Mouse (Mus musculus) liver, embryonic 11.5 days (tissue): ENCODE data around the gene Ptprn2. TPM values are rescaled to one million over a fixed set of nuclear protein-coding genes. Genes with fewer than 3 reads are reported as not detected.
A peak's percentile ranks its signal among the peaks of the same experiment; 100 is the strongest.

Experiments used
- ATAC-seq: fragments of 200-750 bp; cut with Nextera tagmentation; replicated peaks from 2 replicates; pipeline ENCODE4 v1.8.0; 2017; ENCODE audit warnings: moderate number of reproducible peaks, mild to moderate bottlenecking, moderate TSS enrichment, moderate library complexity; ENCODE audit not compliant: low FRiP score
- DNase-seq: peaks from one replicate; pipeline ENCODE4 v3.0.0-alpha.2; 2017; ENCODE audit warnings: low spot score
- H3K27ac ChIP-seq: fragments of 300-500 bp; sonication (generic); 2 replicates; pipeline ENCODE4 v1.5.1; 2014; ENCODE audit warnings: mild to moderate bottlenecking, low read depth, low read length, control low read depth
- H3K27me3 ChIP-seq: fragments of 300-500 bp; sonication (generic); replicated peaks from 2 replicates; pipeline ENCODE4 v1.6.1; 2014; ENCODE audit warnings: low read length, mixed read lengths; ENCODE audit not compliant: control insufficient read depth, insufficient read depth
- H3K36me3 ChIP-seq: fragments of 300-500 bp; sonication (generic); 2 replicates; pipeline ENCODE4 v1.6.1; 2014; ENCODE audit warnings: mild to moderate bottlenecking, low read length, moderate library complexity, mixed read lengths; ENCODE audit not compliant: control insufficient read depth, insufficient read depth
- H3K4me1 ChIP-seq: fragments of 300-500 bp; sonication (generic); replicated peaks from 2 replicates; pipeline ENCODE4 v1.6.1; 2014; ENCODE audit warnings: low read length, mixed read lengths; ENCODE audit not compliant: control insufficient read depth, insufficient read depth
- H3K4me2 ChIP-seq: fragments of 300-500 bp; sonication (generic); 2 replicates; pipeline ENCODE4 v1.6.1; 2014; ENCODE audit warnings: mild to moderate bottlenecking, control low read depth, moderate library complexity
- H3K4me3 ChIP-seq: fragments of 300-500 bp; sonication (generic); 2 replicates; pipeline ENCODE4 v1.5.1; 2014; ENCODE audit warnings: low read depth, low read length, control low read depth
- H3K9ac ChIP-seq: fragments of 300-500 bp; sonication (generic); 2 replicates; pipeline ENCODE4 v1.6.1; 2014; ENCODE audit warnings: low read depth, low read length, control low read depth
- H3K9me3 ChIP-seq: fragments of 300-500 bp; sonication (generic); 2 replicates; pipeline ENCODE4 v1.6.1; 2016; ENCODE audit warnings: low read length, inconsistent platforms, mixed read lengths; ENCODE audit not compliant: control insufficient read depth
- WGBS: fragments of 180-500 bp; shearing (Covaris S2); extraction: QIAGEN DNeasy Blood & Tissue Kit; methylation state at CpG from one replicate; pipeline ENCODE4 v1.1.7; 2014; 5-methylcytosine and 5-hydroxymethylcytosine counted together
- polyA plus RNA-seq: library from polyadenylated mRNA; unstranded; fragments of >200 nt; fragmentation: Nextera tagmentation; extraction: Ambion mirVana; gene quantifications from 2 replicates; pipeline ENCODE4 v1.2.1, GENCODE M21; 2014

The Ptprn2 gene
- polyA plus RNA-seq, 1 experiment from 2014 or later, result 0.11 TPM

GRCm38 (mm10) chr12:117058184-117058958 is 572.9 kb downstream of the Ptprn2 start:
- no peaks in the 10 kb centered on the region for H3K4me1 ChIP-seq
- H3K27ac ChIP-seq, result no peak overlapping the region
- no peaks in the 10 kb centered on the region for H3K27me3 ChIP-seq
- no peak for DNase-seq
- 68% methylated on average over 6 of the region's 6 CpGs for WGBS
- H3K9ac ChIP-seq, result no peak overlapping the region
- ATAC-seq, result peak; percentile 67
- no peaks in the 10 kb centered on the region for H3K9me3 ChIP-seq
- no peaks in the 10 kb centered on the region for H3K36me3 ChIP-seq
- no peak overlapping the region for H3K4me3 ChIP-seq
- no peak overlapping the region for H3K4me2 ChIP-seq

- Histone ChIP-seq H3K4me1 (no peaks in the 10 kb centered on the region), H3K4me3 (no peak overlapping the region), H3K27me3 (no peaks in the 10 kb centered on the region), H3K36me3 (no peaks in the 10 kb centered on the region), H3K9me3 (no peaks in the 10 kb centered on the region), H3K4me2 (no peak overlapping the region), H3K9ac (no peak overlapping the region), H3K27ac (no peak overlapping the region)
- DNase-seq (no peak), ATAC-seq (no peak)
- WGBS, result 84% methylated on average over 7 of the region's 7 CpGs
Observed at GRCm38 (mm10) chr12:117058975-117059374, 573.5 kb downstream of the Ptprn2 start.

- no peaks in the 10 kb centered on the region for H3K27me3 ChIP-seq
- WGBS, result 66% methylated on average over 7 of the region's 7 CpGs
- no peaks in the 10 kb centered on the region for H3K9me3 ChIP-seq
- H3K4me2 ChIP-seq, result no peak overlapping the region
- no peaks in the 10 kb centered on the region for H3K4me1 ChIP-seq
- DNase-seq, result no peak
- H3K27ac ChIP-seq, result no peak overlapping the region
- H3K4me3 ChIP-seq, result no peak overlapping the region
- ATAC-seq, result no peak
- no peak overlapping the region for H3K9ac ChIP-seq
- no peaks in the 10 kb centered on the region for H3K36me3 ChIP-seq
Observed at GRCm38 (mm10) chr12:117077664-117078063, 592.1 kb downstream of the Ptprn2 start.

- Histone ChIP-seq H3K4me2 (no peak overlapping the region), H3K27me3 (no peaks in the 10 kb centered on the region), H3K9me3 (no peaks in the 10 kb centered on the region), H3K36me3 (no peaks in the 10 kb centered on the region), H3K4me3 (no peak overlapping the region), H3K27ac (no peak overlapping the region), H3K9ac (no peak overlapping the region), H3K4me1 (no peaks in the 10 kb centered on the region)
- ATAC-seq (no peak), DNase-seq (no peak)
- 82% methylated on average over 5 of the region's 5 CpGs for WGBS
Observed at GRCm38 (mm10) chr12:117078945-117079344, 593.4 kb downstream of the Ptprn2 start.

DNA sequence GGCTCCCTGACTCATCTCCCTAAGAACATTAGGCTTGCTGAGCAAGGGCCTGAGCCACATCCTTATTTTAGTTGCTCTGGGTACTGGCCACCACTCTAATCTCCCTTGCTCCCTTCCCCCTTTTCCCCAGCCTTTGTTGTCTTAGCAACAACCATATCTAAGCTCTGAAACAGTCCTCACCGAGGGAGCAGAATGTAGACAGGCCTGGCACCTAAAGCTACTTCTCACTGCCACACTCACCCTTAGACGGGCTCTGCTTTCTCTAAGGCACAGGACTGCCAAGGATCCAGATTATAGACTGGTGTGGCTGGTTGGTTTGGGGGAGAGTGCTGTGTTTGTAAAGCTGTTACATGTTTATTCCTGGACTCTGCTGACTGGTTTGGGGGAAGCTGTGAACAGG is 594.2 kb downstream of the Ptprn2 start:
- DNase-seq, result no peak
- H3K9me3 ChIP-seq, result no peaks in the 10 kb centered on the region
- H3K36me3 ChIP-seq, result no peaks in the 10 kb centered on the region
- H3K27me3 ChIP-seq, result no peaks in the 10 kb centered on the region
- H3K4me2 ChIP-seq, result no peak overlapping the region
- 56% methylated on average over 2 of the region's 2 CpGs for WGBS
- H3K27ac ChIP-seq, result no peak overlapping the region
- no peak overlapping the region for H3K4me3 ChIP-seq
- no peak overlapping the region for H3K9ac ChIP-seq
- no peaks in the 10 kb centered on the region for H3K4me1 ChIP-seq
- ATAC-seq, result no peak

GRCm38 (mm10) chr12:117083856-117084701 is 598.6 kb downstream of the Ptprn2 start:
- no peaks in the 10 kb centered on the region for H3K4me1 ChIP-seq
- no peaks in the 10 kb centered on the region for H3K36me3 ChIP-seq
- no peak overlapping the region for H3K4me3 ChIP-seq
- no peaks in the 10 kb centered on the region for H3K9me3 ChIP-seq
- WGBS, result 83% methylated on average over 3 of the region's 3 CpGs
- H3K4me2 ChIP-seq, result no peak overlapping the region
- H3K27ac ChIP-seq, result no peak overlapping the region
- DNase-seq, result no peak
- no peak overlapping the region for H3K9ac ChIP-seq
- no peaks in the 10 kb centered on the region for H3K27me3 ChIP-seq
- ATAC-seq, result no peak

- 41% methylated on average over 5 of the region's 5 CpGs for WGBS
- DNase-seq, result no peak
- ATAC-seq, result no peak
Observed at GRCm38 (mm10) chr12:117084702-117085409, 599.3 kb downstream of the Ptprn2 start.

GRCm38 (mm10) chr12:117085661-117086335 is 600.3 kb downstream of the Ptprn2 start:
- Histone ChIP-seq H3K27me3 (no peaks in the 10 kb centered on the region), H3K27ac (no peak overlapping the region), H3K9me3 (no peaks in the 10 kb centered on the region), H3K9ac (no peak overlapping the region), H3K36me3 (no peaks in the 10 kb centered on the region), H3K4me3 (no peak overlapping the region), H3K4me2 (no peak overlapping the region), H3K4me1 (no peaks in the 10 kb centered on the region)
- DNase-seq (no peak), ATAC-seq (no peak)
- 69% methylated on average over 1 of the region's 1 CpGs for WGBS

More at GRCm38 (mm10) chr12:117084702-117085409, 599.3 kb downstream of the Ptprn2 start:
- Histone ChIP-seq H3K4me2 (no peak overlapping the region), H3K9me3 (no peaks in the 10 kb centered on the region), H3K4me3 (no peak overlapping the region), H3K27ac (no peak overlapping the region), H3K4me1 (no peaks in the 10 kb centered on the region), H3K9ac (no peak overlapping the region), H3K27me3 (no peaks in the 10 kb centered on the region), H3K36me3 (no peaks in the 10 kb centered on the region)
